Mouse (Mus musculus): Measurements from ENCODE around the gene Tnnc1.

GRCm38 (mm10) chr14:31232404-31233069, 24.4 kb downstream of the Tnnc1 start:
- TF ChIP-seq CTCF (IDR thresholded peaks at IDR 0.05; ENCODE audit: borderline replicate concordance, extremely low read depth, insufficient read depth, insufficient read length), result no peak
- TF ChIP-seq POLR2A (IDR thresholded peaks at IDR 0.05; ENCODE audit: borderline replicate concordance, extremely low read depth, insufficient read depth, insufficient read length, poor library complexity, severe bottlenecking), result no peak
